10 mouse cellular contexts compared by ENCODE assay signal in the genomic region with DNA sequence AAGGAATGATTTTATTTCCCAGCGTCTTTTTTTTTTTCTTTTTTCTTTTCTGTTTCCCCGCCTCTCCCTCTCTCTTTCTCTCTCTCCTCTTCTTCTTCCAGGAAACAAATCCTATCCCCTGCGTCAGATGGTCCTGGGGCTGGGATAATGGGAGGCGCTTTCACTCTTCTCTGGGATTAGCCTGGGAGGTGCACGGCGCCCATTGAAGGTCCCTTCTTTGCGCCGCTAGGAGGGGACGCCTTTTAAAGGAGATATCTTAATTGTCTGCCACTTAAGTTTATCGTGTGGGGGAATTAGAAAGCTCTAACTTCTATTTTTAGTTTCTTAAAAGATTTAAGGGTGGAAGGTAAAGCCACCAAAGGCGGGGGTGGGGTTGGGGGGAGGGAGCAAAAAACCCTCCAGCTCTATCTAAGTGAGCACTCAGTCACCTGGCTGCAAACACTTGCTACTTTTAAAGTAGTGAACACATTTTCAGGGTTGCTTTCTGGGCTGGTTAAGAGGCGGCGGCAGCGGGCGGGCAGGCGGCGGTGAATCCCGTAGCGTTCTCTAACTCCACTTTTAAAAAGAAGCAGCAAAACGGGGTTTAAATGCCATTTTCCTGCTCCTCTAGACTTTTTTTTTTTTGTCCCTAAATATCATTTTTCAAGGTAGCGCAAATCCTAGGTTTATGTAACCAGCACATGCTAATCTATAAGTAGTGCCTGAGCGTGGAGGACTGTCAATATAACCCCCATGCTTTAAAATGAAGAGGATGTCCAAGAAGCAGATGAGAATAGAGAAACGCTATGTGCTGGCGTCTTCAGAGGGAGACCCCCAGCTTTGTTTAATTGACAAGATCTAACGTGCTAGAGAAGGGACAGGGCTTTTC. TPM values are rescaled to one million over a fixed set of nuclear protein-coding genes. Genes with fewer than 3 reads are reported as not detected.
DNase-seq lines count a peak whose midpoint lies in the region; ATAC-seq and TF ChIP-seq lines count a peak whose summit lies in the region.
"Had no signal": no experiment of that assay in that cellular context is flagged by ENCODE, and none has a peak within 500 bp of the region (broad histone marks: within the 10 kb centered on the region; RNA-seq: fewer than 3 reads in every experiment).

No protein-coding gene starts in this region.

- H3K4me1 ChIP-seq in kidney, embryonic 15.5 days = peaks cover 25% of the 10 kb centered on the region
- H3K4me1 ChIP-seq in kidney, adult 2 months (ENCODE audit: control insufficient read depth, insufficient read depth, low read length) = no peaks in the 10 kb centered on the region
- 0 out of 2 replicates have a peak, but pooled peaks cover 12% of the 10 kb centered on the region for H3K4me1 ChIP-seq in hindbrain, postnatal 0 days (ENCODE audit: insufficient read depth, low read length)
- H3K4me1 ChIP-seq in neural tube, embryonic 13.5 days (replicated peaks) = peaks cover 49% of the 10 kb centered on the region

- intact Hi-C loops in left cerebral cortex, postnatal 14 days (cut with DNase I) = loop anchor here (5.0 to 10.0 kb wide), 2 partner anchors 506 to 561 kb away; a partner anchor contains a TSS

- WGBS in kidney, embryonic 15.5 days = under 1% methylated on average over 25 of the region's 25 CpGs
- WGBS in kidney, adult 2 months = 8% methylated on average over 25 of the region's 25 CpGs
- 8% methylated on average over 25 of the region's 25 CpGs for WGBS in hindbrain, postnatal 0 days
- 2% methylated on average over 25 of the region's 25 CpGs for WGBS in neural tube, embryonic 13.5 days

- no peak for TF ChIP-seq POLR2A in kidney, adult 2 months (IDR thresholded peaks at IDR 0.05; ENCODE audit: low read depth, low read length)

- no peak for ATAC-seq in kidney, embryonic 15.5 days (replicated peaks; ENCODE audit: low FRiP score)
- ATAC-seq in hindbrain, postnatal 0 days = no peak
- ATAC-seq in neural tube, embryonic 13.5 days (ENCODE audit: low read depth) = no peak

- H3K4me2 ChIP-seq in kidney, embryonic 15.5 days = peak overlapping the region; percentile 35
- H3K4me2 ChIP-seq in hindbrain, postnatal 0 days (ENCODE audit: low read depth, low read length) = peak overlapping the region; percentile 65
- H3K4me2 ChIP-seq in neural tube, embryonic 13.5 days = peak overlapping the region; percentile 50

- no peak overlapping the region for H3K9ac ChIP-seq in kidney, embryonic 15.5 days
- H3K9ac ChIP-seq in hindbrain, postnatal 0 days (replicated peaks; ENCODE audit: low read length) = peak overlapping the region; percentile 46
- H3K9ac ChIP-seq in neural tube, embryonic 13.5 days = peak overlapping the region; percentile 26; the same call in 1 of the 2 replicates

- no peak for TF ChIP-seq CTCF in kidney, adult 2 months (conservative IDR thresholded peaks at IDR 0.05; ENCODE audit: insufficient read depth, insufficient read length, low read depth, low read length)
- no peak for TF ChIP-seq CTCF in hindbrain, postnatal 0 days (IDR thresholded peaks at IDR 0.05; ENCODE audit: low read depth)

- peak overlapping the region; percentile 11 for H3K4me3 ChIP-seq in kidney, embryonic 15.5 days (replicated peaks)
- H3K4me3 ChIP-seq in kidney, adult 2 months (ENCODE audit: insufficient read depth, low read depth, low read length) = no peak overlapping the region
- H3K4me3 ChIP-seq in hindbrain, postnatal 0 days (ENCODE audit: low read length) = peak overlapping the region; percentile 27
- peak overlapping the region; percentile 20 for H3K4me3 ChIP-seq in neural tube, embryonic 13.5 days

- H3K36me3 ChIP-seq in kidney, embryonic 15.5 days = no peaks in the 10 kb centered on the region
- H3K36me3 ChIP-seq in kidney, adult 2 months (ENCODE audit: control insufficient read depth, insufficient read depth, low read length) = no peaks in the 10 kb centered on the region
- no peaks in the 10 kb centered on the region; the same call in 1 of the 2 replicates for H3K36me3 ChIP-seq in hindbrain, postnatal 0 days (ENCODE audit: insufficient read depth, low read length)
- no peaks in the 10 kb centered on the region for H3K36me3 ChIP-seq in neural tube, embryonic 13.5 days

- no peak overlapping the region for H3K27ac ChIP-seq in kidney, embryonic 15.5 days
- H3K27ac ChIP-seq in kidney, adult 2 months (ENCODE audit: insufficient read depth, low read depth, low read length) = no peak overlapping the region
- peak overlapping the region; percentile 76 for H3K27ac ChIP-seq in hindbrain, postnatal 0 days
- H3K27ac ChIP-seq in neural tube, embryonic 13.5 days (replicated peaks) = no peak overlapping the region

- no peaks in the 10 kb centered on the region for H3K9me3 ChIP-seq in kidney, embryonic 15.5 days (replicated peaks)
- H3K9me3 ChIP-seq in hindbrain, postnatal 0 days (ENCODE audit: low read length) = no peaks in the 10 kb centered on the region
- no peaks in the 10 kb centered on the region for H3K9me3 ChIP-seq in neural tube, embryonic 13.5 days

- peaks cover 98% of the 10 kb centered on the region for H3K27me3 ChIP-seq in kidney, embryonic 15.5 days
- peaks cover 13% of the 10 kb centered on the region for H3K27me3 ChIP-seq in kidney, adult 2 months (replicated peaks; ENCODE audit: control insufficient read depth, insufficient read depth, low read length)
- peaks cover 14% of the 10 kb centered on the region for H3K27me3 ChIP-seq in hindbrain, postnatal 0 days (ENCODE audit: insufficient read depth, low read length)
- peaks cover 96% of the 10 kb centered on the region for H3K27me3 ChIP-seq in neural tube, embryonic 13.5 days

- no peak for DNase-seq in kidney, adult 2 months
- DNase-seq in embryo, embryonic 11 days = peak; percentile 56
- DNase-seq in hindbrain, postnatal 0 days (ENCODE audit: low spot score) = no peak
- no peak for DNase-seq in layer of hippocampus, adult 8-10 months (ENCODE audit: low spot score in 2 of 2)
- DNase-seq in spleen, adult 18-20 months = no peak
- no peak for DNase-seq in left cerebral cortex, postnatal 14 days (ENCODE audit: low spot score in 2 of 2)
- DNase-seq: right cerebral cortex, postnatal 4 days had no signal

RNA-seq across cellular contexts. Expression of a gene that starts 20.0 kb away (rescaled TPM):
- 0.18 and 0.19 TPM in 2 replicates for polyA plus RNA-seq in kidney, embryonic 15.5 days (2015; fragmentation: Nextera tagmentation; extraction: Ambion mirVana)
- polyA plus RNA-seq in kidney, adult 2 months (2012; rRNA removed) = not detected in 2 replicates
- total RNA-seq in hindbrain, postnatal 0 days (2014; rRNA removed) = 88.7 and 136 TPM in 2 replicates
- 68.7 and 82.3 TPM in 2 replicates for polyA plus RNA-seq in hindbrain, postnatal 0 days (2015; fragmentation: Nextera tagmentation; extraction: Ambion mirVana)
- polyA plus RNA-seq in neural tube, embryonic 13.5 days (2015; fragmentation: Nextera tagmentation; extraction: Ambion mirVana) = 16.0 and 16.7 TPM in 2 replicates
- 10 to 100 TPM; 12.5 to 17.6 (median 12.8) TPM for total RNA-seq in layer of hippocampus, adult 8-10 months (2022)
- total RNA-seq in left cerebral cortex, postnatal 14 days (2021) = 1 to 10 TPM; 5.2 to 8.1 TPM
- polyA plus RNA-seq: gonadal fat pad, adult 2 months had no signal

Comparison
In these comparisons a context has a peak if more than half of its experiments do, and no peak if none do; other contexts are left out.
1. RNA of a gene that starts 20.0 kb away (polyA plus RNA-seq): 68.7 to 82.3 TPM in hindbrain, postnatal 0 days and 16.0 to 16.7 TPM in neural tube, embryonic 13.5 days; 0.18 to 0.19 TPM in kidney, embryonic 15.5 days and not detected in kidney, adult 2 months; every median in the first group is over 10 times any median in the second.
2. Peak in every context shown above with its lines, with median percentiles within 50 percentile points of each other: H3K4me2 ChIP-seq.